Mouse (Mus musculus) kidney, adult 2 months (tissue): ENCODE measurements around the gene Slco4a1. TPM values are rescaled to one million over a fixed set of nuclear protein-coding genes. Genes with fewer than 3 reads are reported as not detected.

ENCODE experiments used
- DNase-seq: peaks from one replicate; pipeline ENCODE4 v3.0.0; 2021
- H3K27ac ChIP-seq: fragments of 200-500 bp; 2 replicates; pipeline ENCODE4 v1.5.1; 2012; ENCODE audit warnings: low read depth, low read length, control low read depth, inconsistent platforms; ENCODE audit not compliant: insufficient read depth
- H3K27me3 ChIP-seq: fragments of 200-500 bp; replicated peaks from 2 replicates; pipeline ENCODE4 v1.6.1; 2012; ENCODE audit warnings: mild to moderate bottlenecking, moderate library complexity, low read length, inconsistent platforms; ENCODE audit not compliant: control insufficient read depth, insufficient read depth
- H3K36me3 ChIP-seq: fragments of 200-500 bp; 2 replicates; pipeline ENCODE4 v1.6.1; 2012; ENCODE audit warnings: mild to moderate bottlenecking, moderate library complexity, low read length, inconsistent platforms; ENCODE audit not compliant: control insufficient read depth, insufficient read depth
- H3K4me1 ChIP-seq: fragments of 200-500 bp; 2 replicates; pipeline ENCODE4 v1.6.1; 2011; ENCODE audit warnings: low read length; ENCODE audit not compliant: control insufficient read depth, insufficient read depth
- H3K4me3 ChIP-seq: fragments of 200-500 bp; 2 replicates; pipeline ENCODE4 v1.5.1; 2011; ENCODE audit warnings: mild to moderate bottlenecking, low read depth, low read length, control low read depth; ENCODE audit not compliant: insufficient read depth
- CTCF ChIP-seq: fragments of 200-500 bp; conservative IDR thresholded peaks from 2 replicates; pipeline ENCODE4 v1.5.1; 2011; ENCODE audit warnings: low read depth, mild to moderate bottlenecking, control low read depth, low read length, moderate library complexity, mixed read lengths; ENCODE audit not compliant: insufficient read depth, insufficient read length
- POLR2A ChIP-seq: fragments of 200-500 bp; IDR thresholded peaks from one replicate; pipeline ENCODE4 v1.6.1; 2011; ENCODE audit warnings: low read depth, low read length, control low read depth
- WGBS: fragments of 180-500 bp; shearing (Covaris S2); methylation state at CpG from one replicate; pipeline ENCODE4 v1.1.7; 2018; 5-methylcytosine and 5-hydroxymethylcytosine counted together
- polyA plus RNA-seq: library from polyadenylated mRNA; depleted of rRNA; stranded (reverse); fragments of >200 nt; gene quantifications from 2 replicates; pipeline ENCODE4 v1.2.3, GENCODE M21; 2012

The Slco4a1 gene
- polyA plus RNA-seq, 1 experiment, result 49.4 TPM

GRCm38 (mm10) chr2:180501217-180501967 is 45.3 kb downstream of the Slco4a1 start:
- Histone ChIP-seq H3K4me1 (no peaks in the 10 kb centered on the region), H3K4me3 (no peak overlapping the region), H3K27ac (no peak overlapping the region), H3K36me3 (no peaks in the 10 kb centered on the region), H3K27me3 (no peaks in the 10 kb centered on the region; the same call in 1 of the 2 replicates)
- 47% methylated on average over 9 of the region's 9 CpGs for WGBS
- TF ChIP-seq POLR2A, result no peak
- TF ChIP-seq CTCF, result no peak
- DNase-seq, result no peak

GRCm38 (mm10) chr2:180506281-180506680 is 50.2 kb downstream of the Slco4a1 start:
- TF ChIP-seq CTCF (no peak), POLR2A (no peak)
- Histone ChIP-seq H3K4me1 (no peaks in the 10 kb centered on the region), H3K27me3 (no peaks in the 10 kb centered on the region), H3K36me3 (no peaks in the 10 kb centered on the region), H3K4me3 (no peak overlapping the region), H3K27ac (no peak overlapping the region)
- DNase-seq, result no peak
- WGBS, result 88% methylated on average over 5 of the region's 5 CpGs

- no peak for DNase-seq
- TF ChIP-seq CTCF, result no peak
- no peak for TF ChIP-seq POLR2A
- H3K27ac ChIP-seq, result no peak overlapping the region
- WGBS, result 85% methylated on average over 14 of the region's 14 CpGs
- H3K4me3 ChIP-seq, result no peak overlapping the region
- no peaks in the 10 kb centered on the region for H3K4me1 ChIP-seq
- H3K36me3 ChIP-seq, result no peaks in the 10 kb centered on the region
- no peaks in the 10 kb centered on the region for H3K27me3 ChIP-seq
Measured at GRCm38 (mm10) chr2:180508455-180509115, 52.5 kb downstream of the Slco4a1 start.

DNA sequence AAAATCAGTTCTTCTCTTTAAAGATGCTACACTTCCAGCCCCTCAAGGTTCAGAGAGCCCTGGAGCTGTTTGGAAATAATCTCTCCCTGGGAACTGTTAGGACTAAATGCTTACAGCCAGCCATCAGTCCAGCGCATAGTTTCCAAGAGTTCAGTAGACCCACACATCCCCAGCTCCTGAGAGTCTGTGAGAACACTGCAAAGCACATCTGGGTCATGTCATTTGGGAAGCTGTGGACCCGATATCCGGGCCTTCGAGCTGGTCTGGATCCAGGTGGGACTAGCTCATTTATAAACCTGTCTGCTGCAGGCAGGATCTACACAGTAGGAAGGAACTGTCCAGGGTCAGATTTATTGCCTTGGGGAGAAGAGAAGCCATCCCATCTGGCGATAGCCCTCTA is 54.8 kb downstream of the Slco4a1 start:
- Histone ChIP-seq H3K27me3 (no peaks in the 10 kb centered on the region), H3K36me3 (no peaks in the 10 kb centered on the region), H3K4me1 (no peaks in the 10 kb centered on the region), H3K27ac (no peak overlapping the region), H3K4me3 (no peak overlapping the region)
- 42% methylated on average over 5 of the region's 5 CpGs for WGBS
- DNase-seq, result no peak
- TF ChIP-seq CTCF, result no peak
- no peak for TF ChIP-seq POLR2A

GRCm38 (mm10) chr2:180511875-180512661 is 56.0 kb downstream of the Slco4a1 start:
- DNase-seq, result peak; percentile 7
- 44% methylated on average over 13 of the region's 13 CpGs for WGBS
- H3K27ac ChIP-seq, result no peak overlapping the region
- no peaks in the 10 kb centered on the region for H3K27me3 ChIP-seq
- H3K4me3 ChIP-seq, result no peak overlapping the region
- TF ChIP-seq CTCF, result no peak
- no peak for TF ChIP-seq POLR2A
- no peaks in the 10 kb centered on the region for H3K36me3 ChIP-seq
- no peaks in the 10 kb centered on the region for H3K4me1 ChIP-seq

- Histone ChIP-seq H3K4me1 (no peaks in the 10 kb centered on the region), H3K36me3 (no peaks in the 10 kb centered on the region), H3K27ac (no peak overlapping the region), H3K4me3 (no peak overlapping the region), H3K27me3 (no peaks in the 10 kb centered on the region)
- 69% methylated on average over 3 of the region's 3 CpGs for WGBS
- TF ChIP-seq CTCF (no peak), POLR2A (no peak)
- no peak for DNase-seq
Measured at GRCm38 (mm10) chr2:180513019-180513418, 57.0 kb downstream of the Slco4a1 start.

- no peak overlapping the region for H3K4me3 ChIP-seq
- WGBS, result 62% methylated on average over 4 of the region's 4 CpGs
- DNase-seq, result no peak
- H3K36me3 ChIP-seq, result no peaks in the 10 kb centered on the region
- no peaks in the 10 kb centered on the region for H3K4me1 ChIP-seq
- TF ChIP-seq CTCF, result no peak
- TF ChIP-seq POLR2A, result no peak
- H3K27me3 ChIP-seq, result no peaks in the 10 kb centered on the region
- H3K27ac ChIP-seq, result no peak overlapping the region
Measured at GRCm38 (mm10) chr2:180513835-180514234, 57.8 kb downstream of the Slco4a1 start.
